Mouse (Mus musculus): Measurements from ENCODE around the gene Loxl4. TPM values are rescaled to one million over a fixed set of nuclear protein-coding genes. Genes with fewer than 3 reads are reported as not detected.

Loxl4 gene
- total and polyA plus RNA-seq, 2 experiments, result 0.74 to 2.3 TPM

DNA sequence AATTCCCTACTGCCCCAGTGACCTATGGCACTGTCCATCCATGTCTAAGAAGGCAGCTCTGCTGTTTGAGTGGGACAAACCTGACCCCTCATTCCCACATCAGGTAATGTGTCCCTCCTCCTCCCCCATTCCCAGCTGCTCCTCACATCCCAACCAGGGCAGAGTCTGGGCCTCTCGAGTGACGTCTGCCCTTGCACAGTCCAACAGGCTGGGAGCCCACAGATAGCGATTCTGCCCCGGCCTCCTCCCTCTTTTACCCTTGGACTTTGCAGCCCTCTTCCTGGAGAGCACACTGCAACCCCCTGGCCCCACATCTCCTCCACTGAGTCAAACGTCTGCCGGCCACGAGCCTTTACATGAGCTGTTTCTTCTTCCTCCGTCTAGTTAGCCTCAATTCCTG lies 10.0 kb downstream of the Loxl4 start:
- no peaks in the 10 kb centered on the region for H3K27me3 ChIP-seq (ENCODE audit: control insufficient read depth, insufficient read depth, low read length)

DNA sequence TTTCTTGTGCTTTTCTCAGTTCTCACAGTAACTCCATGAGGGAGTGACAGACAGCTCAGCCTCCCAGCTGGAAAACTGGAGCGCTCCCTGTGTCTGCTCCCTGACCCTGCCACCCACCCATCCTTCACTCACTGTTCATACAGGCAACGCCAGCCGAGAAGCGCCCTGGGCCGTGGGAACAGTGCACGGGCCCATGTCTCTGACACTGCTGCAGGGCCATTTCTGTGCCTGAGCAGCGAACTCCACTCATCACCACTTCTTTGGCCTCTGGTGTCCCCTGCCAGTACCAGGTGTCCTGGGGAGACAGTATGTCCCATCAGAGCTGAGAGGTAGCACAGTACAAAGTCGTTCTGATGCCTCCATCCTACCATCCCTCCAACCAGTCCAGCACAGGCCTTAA lies 10.6 kb downstream of the Loxl4 start:
- no peak for DNase-seq (ENCODE audit: extremely low read depth, low read depth, low spot score)
- H3K4me1 ChIP-seq (ENCODE audit: control insufficient read depth, insufficient read depth, low read length), result peaks cover 19% of the 10 kb centered on the region
- H3K36me3 ChIP-seq (ENCODE audit: control insufficient read depth, insufficient read depth, low read length), result no peaks in the 10 kb centered on the region
- no peaks in the 10 kb centered on the region for H3K79me2 ChIP-seq (ENCODE audit: control insufficient read depth, insufficient read depth, low read length)
- 81% methylated on average over 8 of the region's 8 CpGs for WGBS
- H3K4me3 ChIP-seq (ENCODE audit: insufficient read depth, low read depth, low read length), result no peak overlapping the region
- no peak overlapping the region for H3K27ac ChIP-seq (replicated peaks; ENCODE audit: insufficient read depth, low read depth, low read length)
- no peak for TF ChIP-seq POLR2A (IDR thresholded peaks at IDR 0.05; ENCODE audit: extremely low read depth, insufficient read depth, low read length)
- no peak for TF ChIP-seq CTCF (IDR thresholded peaks at IDR 0.05; ENCODE audit: low read depth, low read length)
- no peaks in the 10 kb centered on the region for H3K27me3 ChIP-seq (ENCODE audit: control insufficient read depth, insufficient read depth, low read length)
- H3K9ac ChIP-seq (ENCODE audit: low read depth, low read length), result no peak overlapping the region

More for the DNA sequence above, 10.0 kb downstream of the Loxl4 start:
- Histone ChIP-seq H3K27ac (replicated peaks; ENCODE audit: insufficient read depth, low read depth, low read length) (no peak overlapping the region), H3K36me3 (ENCODE audit: control insufficient read depth, insufficient read depth, low read length) (no peaks in the 10 kb centered on the region), H3K4me1 (ENCODE audit: control insufficient read depth, insufficient read depth, low read length) (peaks cover 19% of the 10 kb centered on the region), H3K79me2 (ENCODE audit: control insufficient read depth, insufficient read depth, low read length) (no peaks in the 10 kb centered on the region), H3K4me3 (ENCODE audit: insufficient read depth, low read depth, low read length) (no peak overlapping the region), H3K9ac (ENCODE audit: low read depth, low read length) (no peak overlapping the region)
- peak; percentile 58 for DNase-seq (ENCODE audit: extremely low read depth, low read depth, low spot score)
- TF ChIP-seq POLR2A (IDR thresholded peaks at IDR 0.05; ENCODE audit: extremely low read depth, insufficient read depth, low read length), result no peak
- no peak for TF ChIP-seq CTCF (IDR thresholded peaks at IDR 0.05; ENCODE audit: low read depth, low read length)
- 31% methylated on average over 8 of the region's 8 CpGs for WGBS

DNA sequence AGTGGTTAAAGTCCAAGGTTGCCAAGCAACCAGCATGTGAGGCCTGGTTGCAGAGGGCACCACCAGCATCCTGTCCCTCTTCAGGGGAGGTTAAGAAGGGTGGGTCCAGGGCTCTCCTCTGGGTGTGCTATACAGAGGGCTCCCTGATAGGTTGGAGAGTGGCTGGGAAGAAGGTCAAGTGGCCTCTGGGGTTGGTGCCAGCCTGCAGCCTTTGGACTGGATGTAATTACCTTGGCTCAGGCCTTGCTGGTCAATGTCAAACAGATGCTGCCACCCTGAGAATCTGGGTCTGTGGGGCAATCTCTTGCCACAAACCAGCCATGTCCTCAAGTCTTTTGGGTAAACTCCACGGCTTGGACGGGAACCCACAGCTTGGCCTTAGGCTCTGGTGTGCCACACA lies 11.2 kb downstream of the Loxl4 start:
- Histone ChIP-seq H3K4me3 (ENCODE audit: insufficient read depth, low read depth, low read length) (no peak overlapping the region), H3K27me3 (ENCODE audit: control insufficient read depth, insufficient read depth, low read length) (no peaks in the 10 kb centered on the region), H3K9ac (ENCODE audit: low read depth, low read length) (no peak overlapping the region), H3K36me3 (ENCODE audit: control insufficient read depth, insufficient read depth, low read length) (no peaks in the 10 kb centered on the region), H3K79me2 (ENCODE audit: control insufficient read depth, insufficient read depth, low read length) (no peaks in the 10 kb centered on the region), H3K27ac (replicated peaks; ENCODE audit: insufficient read depth, low read depth, low read length) (no peak overlapping the region), H3K4me1 (ENCODE audit: control insufficient read depth, insufficient read depth, low read length) (peaks cover 19% of the 10 kb centered on the region)
- TF ChIP-seq POLR2A (IDR thresholded peaks at IDR 0.05; ENCODE audit: extremely low read depth, insufficient read depth, low read length) (no peak), CTCF (IDR thresholded peaks at IDR 0.05; ENCODE audit: low read depth, low read length) (no peak)
- 23% methylated on average over 2 of the region's 2 CpGs for WGBS
- peak; percentile 86 for DNase-seq (ENCODE audit: extremely low read depth, low read depth, low spot score)

DNA sequence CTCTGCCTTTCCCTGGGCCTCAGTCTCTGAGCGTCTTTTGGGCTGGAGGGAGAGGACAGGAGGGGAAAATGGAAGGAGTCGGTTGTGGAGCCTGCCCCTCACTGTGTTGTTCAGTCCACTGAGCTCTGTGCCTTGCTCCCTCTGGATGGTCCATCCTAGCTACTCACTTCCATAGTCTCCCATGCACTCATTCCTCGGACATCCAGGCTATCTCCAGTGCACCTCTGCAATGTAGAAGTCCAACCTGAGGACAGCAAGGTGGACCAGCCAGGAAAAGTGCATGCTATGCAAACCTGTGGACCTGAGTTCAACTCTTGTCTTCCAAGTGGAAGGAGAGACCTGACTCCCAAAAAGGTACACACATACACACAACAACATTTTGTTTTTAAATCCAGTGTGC lies 12.0 kb downstream of the Loxl4 start:
- H3K79me2 ChIP-seq (ENCODE audit: control insufficient read depth, insufficient read depth, low read length), result no peaks in the 10 kb centered on the region
- H3K4me3 ChIP-seq (ENCODE audit: insufficient read depth, low read depth, low read length), result no peak overlapping the region
- H3K27me3 ChIP-seq (ENCODE audit: control insufficient read depth, insufficient read depth, low read length), result no peaks in the 10 kb centered on the region
- no peak for DNase-seq (ENCODE audit: extremely low read depth, low read depth, low spot score)
- WGBS, result 75% methylated on average over 3 of the region's 3 CpGs
- H3K27ac ChIP-seq (replicated peaks; ENCODE audit: insufficient read depth, low read depth, low read length), result no peak overlapping the region
- H3K36me3 ChIP-seq (ENCODE audit: control insufficient read depth, insufficient read depth, low read length), result no peaks in the 10 kb centered on the region
- TF ChIP-seq CTCF (IDR thresholded peaks at IDR 0.05; ENCODE audit: low read depth, low read length) (no peak), POLR2A (IDR thresholded peaks at IDR 0.05; ENCODE audit: extremely low read depth, insufficient read depth, low read length) (no peak)
- peaks cover 19% of the 10 kb centered on the region for H3K4me1 ChIP-seq (ENCODE audit: control insufficient read depth, insufficient read depth, low read length)
- no peak overlapping the region for H3K9ac ChIP-seq (ENCODE audit: low read depth, low read length)

DNA sequence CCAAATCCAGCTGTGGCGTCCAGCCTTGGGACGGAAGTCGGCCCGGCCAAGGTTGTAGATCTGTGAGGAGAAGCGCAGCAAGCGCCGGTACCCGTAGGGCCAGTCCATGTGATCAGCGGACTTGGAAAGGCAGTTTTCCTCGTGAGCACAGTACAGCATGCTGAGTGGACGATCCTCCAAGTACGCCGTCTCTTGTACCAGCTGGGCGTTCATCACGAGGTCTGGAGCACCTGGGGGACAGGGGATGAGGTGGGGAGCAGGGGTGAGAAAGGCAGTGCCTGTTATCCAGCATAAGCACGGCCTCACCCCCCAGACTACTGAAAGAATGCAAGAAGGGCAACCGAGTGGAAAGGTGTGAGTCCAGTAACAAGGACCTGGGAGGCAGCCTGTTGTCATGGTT lies 12.7 kb downstream of the Loxl4 start:
- Histone ChIP-seq H3K27ac (replicated peaks; ENCODE audit: insufficient read depth, low read depth, low read length) (no peak overlapping the region), H3K9ac (ENCODE audit: low read depth, low read length) (no peak overlapping the region), H3K4me1 (ENCODE audit: control insufficient read depth, insufficient read depth, low read length) (peaks cover 19% of the 10 kb centered on the region), H3K79me2 (ENCODE audit: control insufficient read depth, insufficient read depth, low read length) (no peaks in the 10 kb centered on the region), H3K36me3 (ENCODE audit: control insufficient read depth, insufficient read depth, low read length) (no peaks in the 10 kb centered on the region), H3K27me3 (ENCODE audit: control insufficient read depth, insufficient read depth, low read length) (no peaks in the 10 kb centered on the region), H3K4me3 (ENCODE audit: insufficient read depth, low read depth, low read length) (no peak overlapping the region)
- DNase-seq (ENCODE audit: extremely low read depth, low read depth, low spot score), result no peak
- TF ChIP-seq CTCF (IDR thresholded peaks at IDR 0.05; ENCODE audit: low read depth, low read length) (no peak), POLR2A (IDR thresholded peaks at IDR 0.05; ENCODE audit: extremely low read depth, insufficient read depth, low read length) (no peak)
- WGBS, result 90% methylated on average over 17 of the region's 17 CpGs

DNA sequence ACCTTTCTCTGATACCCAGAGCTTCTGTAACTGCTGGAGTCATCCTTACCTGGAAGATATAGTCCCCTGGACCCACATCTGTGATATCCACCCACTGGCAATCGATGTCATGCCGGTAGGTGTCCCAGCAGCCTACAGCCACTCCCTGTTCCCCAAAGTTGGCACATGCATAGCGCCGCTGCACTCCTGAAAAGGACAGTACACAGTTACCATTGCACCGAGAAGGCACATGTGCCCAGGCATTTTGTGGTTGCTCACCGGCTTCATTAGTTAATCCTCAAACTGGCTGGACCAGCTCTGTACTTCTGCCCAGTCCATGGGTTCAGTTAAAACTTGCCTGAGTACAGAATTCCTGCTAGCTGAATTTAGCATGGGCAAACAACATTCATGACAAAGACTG lies 14.7 kb downstream of the Loxl4 start:
- H3K27ac ChIP-seq (replicated peaks; ENCODE audit: insufficient read depth, low read depth, low read length), result no peak overlapping the region
- TF ChIP-seq CTCF (IDR thresholded peaks at IDR 0.05; ENCODE audit: low read depth, low read length) (no peak), POLR2A (IDR thresholded peaks at IDR 0.05; ENCODE audit: extremely low read depth, insufficient read depth, low read length) (no peak)
- no peak overlapping the region for H3K9ac ChIP-seq (ENCODE audit: low read depth, low read length)
- WGBS, result 90% methylated on average over 6 of the region's 6 CpGs
- DNase-seq (ENCODE audit: extremely low read depth, low read depth, low spot score), result peak; percentile 37
- no peak overlapping the region for H3K4me3 ChIP-seq (ENCODE audit: insufficient read depth, low read depth, low read length)
- no peaks in the 10 kb centered on the region for H3K79me2 ChIP-seq (ENCODE audit: control insufficient read depth, insufficient read depth, low read length)
- peaks cover 17% of the 10 kb centered on the region for H3K4me1 ChIP-seq (ENCODE audit: control insufficient read depth, insufficient read depth, low read length)
- H3K27me3 ChIP-seq (ENCODE audit: control insufficient read depth, insufficient read depth, low read length), result no peaks in the 10 kb centered on the region
- H3K36me3 ChIP-seq (ENCODE audit: control insufficient read depth, insufficient read depth, low read length), result peaks cover 5% of the 10 kb centered on the region

All from liver, adult 2 months (tissue).